ENCODE assay signal across 8 mouse cellular contexts in the genomic region with DNA sequence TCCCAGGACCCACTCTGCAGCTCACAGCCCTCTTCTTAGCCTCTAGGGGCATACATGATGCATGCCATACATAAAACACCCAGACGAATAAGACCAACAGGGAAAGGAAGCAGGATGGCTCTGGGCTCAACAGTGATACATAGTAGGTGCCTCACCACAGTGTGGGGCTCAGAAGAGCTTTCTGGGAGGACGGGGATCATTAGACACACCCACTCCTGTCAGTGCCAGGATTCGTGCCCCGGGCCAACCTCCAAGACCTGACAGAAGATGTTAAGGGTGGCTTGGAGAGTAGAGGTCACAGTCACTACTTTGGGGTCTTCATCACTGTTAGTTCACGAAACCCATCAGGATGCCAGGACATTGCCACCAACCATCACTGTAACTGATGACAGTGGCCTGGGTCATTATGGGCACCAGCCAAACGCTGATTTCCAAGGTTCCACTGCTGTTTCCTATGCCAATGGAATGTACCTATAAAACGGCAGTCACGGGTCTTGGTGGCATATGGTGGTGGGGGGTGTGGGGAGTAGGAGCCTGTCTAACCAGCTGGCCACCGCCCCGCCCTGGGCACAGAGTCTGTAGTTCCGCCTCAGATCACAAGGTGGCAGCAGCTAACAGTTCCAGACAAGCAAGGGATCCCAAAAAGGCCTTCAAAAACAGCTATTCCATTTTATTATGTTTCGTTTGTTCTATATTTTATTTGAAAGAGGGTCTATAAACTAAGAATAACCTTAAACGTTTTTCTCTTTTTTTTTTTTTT. TPM values are rescaled to one million over a fixed set of nuclear protein-coding genes. Genes with fewer than 3 reads are reported as not detected.
DNase-seq lines count a peak whose midpoint lies in the region; ATAC-seq lines count a peak whose summit lies in the region.

No protein-coding gene starts in this region.

- ATAC-seq in limb, embryonic 13.5 days (ENCODE audit: low FRiP score, low read depth) = peak; percentile 46
- peak; percentile 46; the same call in 1 of the 2 replicates for ATAC-seq in monocyte, adult 5-6 weeks (replicated peaks; ENCODE audit: insufficient number of reproducible peaks, low FRiP score, low TSS enrichment, poor library complexity, severe bottlenecking)

- H3K9me3 ChIP-seq in limb, embryonic 13.5 days = no peaks in the 10 kb centered on the region

- no peak overlapping the region for H3K4me3 ChIP-seq in limb, embryonic 13.5 days

- H3K9ac ChIP-seq in limb, embryonic 13.5 days = no peak overlapping the region

- WGBS in limb, embryonic 13.5 days = 18% methylated on average over 13 of the region's 13 CpGs

- H3K4me2 ChIP-seq in limb, embryonic 13.5 days (replicated peaks) = no peak overlapping the region

- peaks cover 38% of the 10 kb centered on the region for H3K36me3 ChIP-seq in limb, embryonic 13.5 days

- H3K27me3 ChIP-seq in limb, embryonic 13.5 days = no peaks in the 10 kb centered on the region

- peak; percentile 92 for DNase-seq in 3T3-L1 (ENCODE audit: low read depth, low spot score)
- DNase-seq in adrenal gland, adult 18-20 months (ENCODE audit: low spot score in 2 of 2) = peak; percentile 80 to 89
- DNase-seq in embryo, embryonic 10.5 days (ENCODE audit: low spot score) = peak; percentile 88
- peak; percentile 82 for DNase-seq in gastrocnemius, postnatal 14 days
- peak; percentile 84 for DNase-seq in kidney, adult 9 months
- peak; percentile 60 to 67 for DNase-seq in spleen, postnatal 36 days (ENCODE audit: low spot score in 2 of 2)

- H3K4me1 ChIP-seq in limb, embryonic 13.5 days = peaks cover 19% of the 10 kb centered on the region

- intact Hi-C loops in gastrocnemius, postnatal 14 days (cut with DNase I; ENCODE audit: low total_unique reads) = loop anchor here (2.0 to 10.0 kb wide), 3 partner anchors 48 to 196 kb away; no protein-coding TSS in a partner anchor

- no peak overlapping the region; the same call in 1 of the 2 replicates for H3K27ac ChIP-seq in limb, embryonic 13.5 days

RNA-seq across cellular contexts. Expression of a gene that starts 16.5 kb away (rescaled TPM):
- 100 to 1,000 TPM; 113 to 119 TPM for total RNA-seq in adrenal gland, adult 18-20 months (2021)
- total RNA-seq in gastrocnemius, postnatal 14 days (2021) = 10 to 100 TPM; 50.7 to 52.3 TPM
- polyA plus RNA-seq in limb, embryonic 13.5 days (2015; fragmentation: Nextera tagmentation; extraction: Ambion mirVana) = 694 and 714 TPM in 2 replicates
- total RNA-seq in monocyte, adult 5-6 weeks (2017) = 679 to 753 TPM (median 702 TPM) in 3 replicates

RNA-seq across cellular contexts. Expression of a gene that starts 41.1 kb away (rescaled TPM):
- total RNA-seq in adrenal gland, adult 18-20 months (2021) = 10 to 100 TPM; 49.2 to 49.9 TPM
- total RNA-seq in gastrocnemius, postnatal 14 days (2021) = 10 to 100 TPM; 25.3 to 29.0 TPM
- polyA plus RNA-seq in limb, embryonic 13.5 days (2015; fragmentation: Nextera tagmentation; extraction: Ambion mirVana) = 119 and 120 TPM in 2 replicates
- total RNA-seq in monocyte, adult 5-6 weeks (2017) = 369 to 443 TPM (median 402 TPM) in 3 replicates

RNA-seq across cellular contexts. Expression of a gene that starts 41.8 kb away (rescaled TPM):
- total RNA-seq in adrenal gland, adult 18-20 months (2021) = 100 to 1,000 TPM; 100 to 128 TPM
- total RNA-seq in gastrocnemius, postnatal 14 days (2021) = 10 to 100 TPM; 24.1 to 70.7 TPM
- 91.0 and 92.1 TPM in 2 replicates for polyA plus RNA-seq in limb, embryonic 13.5 days (2015; fragmentation: Nextera tagmentation; extraction: Ambion mirVana)
- total RNA-seq in monocyte, adult 5-6 weeks (2017) = 10.7 to 29.2 TPM (median 15.7 TPM) in 3 replicates
